Mouse (Mus musculus) CD4-positive naive resting alpha-beta T cell, adult 76 days (primary cell): ENCODE data around the gene Tmem40. TPM values are rescaled to one million over a fixed set of nuclear protein-coding genes. Genes with fewer than 3 reads are reported as not detected.

Source experiments
- total RNA-seq: library from RNA; stranded (reverse); gene quantifications from one replicate; pipeline ENCODE4 v1.2.4, GENCODE M21; 2023

Gene Tmem40
- total RNA-seq = not detected

DNA sequence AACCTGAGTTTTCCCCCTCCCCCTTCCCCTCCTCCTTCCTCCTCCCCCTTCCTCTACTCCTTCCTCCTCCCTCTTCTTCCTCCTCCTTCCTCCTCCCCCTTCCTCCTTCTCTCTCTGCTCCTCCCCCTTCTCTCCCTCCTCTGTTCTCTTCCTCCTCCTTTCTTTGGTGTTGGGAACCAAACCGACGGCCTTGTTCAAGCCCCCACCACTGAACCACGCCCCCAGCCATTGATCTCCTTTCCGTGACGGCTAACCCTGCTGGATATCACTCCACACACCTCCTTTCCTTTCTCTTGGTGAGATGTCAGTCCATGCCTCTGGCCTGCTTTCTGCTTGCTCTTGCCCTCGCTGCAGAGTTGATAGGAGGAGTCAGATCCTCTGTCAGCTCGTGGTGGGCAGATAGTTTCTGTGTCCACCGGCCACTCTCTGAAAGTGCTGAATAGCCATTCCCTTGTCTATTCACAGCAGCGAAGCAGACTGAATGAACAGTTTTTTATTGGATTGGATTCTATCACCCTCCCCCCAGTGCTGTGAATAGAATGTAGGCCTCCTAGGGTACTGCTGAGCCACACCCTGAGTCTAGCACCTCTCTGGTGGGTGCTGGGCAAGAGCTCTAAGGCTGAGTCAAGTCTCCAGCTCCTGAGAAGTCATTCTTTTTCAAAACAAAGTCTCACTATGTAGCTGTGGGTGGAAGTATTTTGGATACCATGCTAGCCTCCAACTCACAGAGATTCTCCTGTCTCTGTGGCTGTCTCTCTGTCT, at the start of gene Tmem40:
TSS of gene Tmem40 (minus strand) at position 416 of the 762 bp plus-strand sequence.

DNA sequence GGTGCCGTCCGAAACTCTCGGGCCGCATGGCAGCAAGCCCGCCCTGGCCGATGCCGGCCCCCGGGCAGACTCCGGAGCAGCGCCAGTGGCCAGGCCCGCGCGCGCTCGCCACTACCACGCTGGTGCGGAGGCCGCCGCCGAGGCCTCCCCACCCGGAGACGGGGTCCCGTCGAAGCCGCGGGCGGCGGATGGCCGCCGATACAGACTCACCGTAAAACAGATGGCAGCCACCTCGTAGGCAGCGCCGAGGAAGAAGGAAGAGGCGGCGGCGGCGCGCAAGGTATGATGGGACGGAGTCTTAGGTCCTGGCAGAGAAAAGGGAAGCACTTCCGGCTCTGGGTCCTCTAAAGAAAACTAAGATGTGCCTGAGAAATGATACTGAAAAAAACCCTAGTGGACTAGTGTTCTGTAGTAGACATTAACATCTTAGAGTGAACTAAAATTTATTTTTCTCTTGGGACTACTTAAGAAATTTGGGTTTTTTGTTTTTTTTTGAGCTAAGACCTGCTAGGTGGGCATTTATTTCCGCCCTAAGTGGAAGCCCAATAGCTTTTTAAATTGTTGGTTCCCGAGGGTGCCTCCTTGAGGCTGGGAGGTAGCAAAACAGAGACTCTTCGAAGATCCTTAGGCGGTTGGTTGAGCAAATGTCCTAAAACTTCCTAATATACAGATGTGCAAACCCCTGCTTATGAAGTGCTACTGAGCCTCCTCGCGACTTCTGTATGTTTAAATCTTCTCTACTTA, 46.5 kb upstream of the Tmem40 start, which contains the start of gene Rpl32:
TSS of gene Rpl32 (minus strand) at position 260 of the 744 bp plus-strand sequence.

GRCm38 (mm10) chr6:115774501-115774921, 12.3 kb upstream of the Tmem40 start, which contains the start of gene Cand2:
Cand2 (plus strand) TSS chr6:115774538.

Other genes with a start within 250 kb of the Tmem40 start
- 8.5 TPM for gene Tsen2, start 217.7 kb downstream of the Tmem40 start, total RNA-seq
- gene Mkrn2os, start 169.8 kb downstream of the Tmem40 start, total RNA-seq = not detected
- gene Mkrn2, start 160.5 kb downstream of the Tmem40 start, total RNA-seq = 43.4 TPM
- gene Raf1, start 85.8 kb downstream of the Tmem40 start, total RNA-seq = 140 TPM
- gene Cand2, start 12.1 kb upstream of the Tmem40 start, total RNA-seq = 8.0 TPM
- gene Rpl32, start 46.3 kb upstream of the Tmem40 start, total RNA-seq = 3,187 TPM
- 0.70 TPM for gene Efcab12, start 76.0 kb upstream of the Tmem40 start, total RNA-seq
- gene Mbd4, start 91.0 kb upstream of the Tmem40 start, total RNA-seq = 6.4 TPM
- 2.3 TPM for gene Ift122, start 91.1 kb upstream of the Tmem40 start, total RNA-seq
- not detected for gene Rho, start 169.3 kb upstream of the Tmem40 start, total RNA-seq
- not detected for gene H1foo, start 182.5 kb upstream of the Tmem40 start, total RNA-seq
- 29.4 TPM for gene Plxnd1, start 232.6 kb upstream of the Tmem40 start, total RNA-seq